Mouse (Mus musculus) spleen, adult 2 months (tissue): ENCODE measurements at regions not wholly inside any gene's neighbourhood (a gene's known extent, or its start where the extent isn't known, plus 50 kb on each side); places are given as distances from the start of the nearest gene placed in this dataset.

Source experiments
- CTCF ChIP-seq: fragments of 200-500 bp; IDR thresholded peaks from 2 replicates; pipeline ENCODE4 v1.5.1; 2011; ENCODE audit warnings: mild to moderate bottlenecking, inconsistent platforms; ENCODE audit not compliant: insufficient read depth, insufficient read length, insufficient replicate concordance; ENCODE audit errors: extremely low read depth
- POLR2A ChIP-seq: fragments of 200-500 bp; IDR thresholded peaks from 2 replicates; pipeline ENCODE4 v1.6.1; 2011; ENCODE audit warnings: low read depth, low read length, inconsistent platforms

DNA sequence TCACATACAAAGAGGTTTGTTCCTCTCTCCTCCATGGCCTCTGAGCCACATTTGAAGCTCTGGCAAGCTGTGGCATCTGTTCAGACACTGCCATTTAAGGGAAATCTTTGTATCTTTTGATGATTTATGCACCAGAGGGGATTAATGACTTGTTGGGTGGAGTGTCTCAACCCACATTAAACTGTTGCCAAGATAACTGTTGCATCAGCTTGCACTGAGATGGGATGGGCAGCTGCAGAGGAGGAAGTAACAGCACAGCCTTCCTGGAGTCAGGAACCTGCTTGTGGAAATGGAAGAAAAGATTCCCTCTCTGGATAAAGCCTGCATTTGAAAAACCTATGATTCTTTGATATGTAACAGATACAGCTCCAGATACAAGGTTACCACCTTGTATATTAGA, 119.1 kb downstream of the Olfr721-ps1 start:
- TF ChIP-seq POLR2A (no peak), CTCF (no peak)
